Mouse (Mus musculus) ES-Bruce4 (cell line): ENCODE measurements around the gene Sgms2. TPM values are rescaled to one million over a fixed set of nuclear protein-coding genes. Genes with fewer than 3 reads are reported as not detected.

Source experiments
- H3K27ac ChIP-seq: 2 replicates; pipeline ENCODE4 v1.5.1; 2012; ENCODE audit warnings: low read length, inconsistent platforms; ENCODE audit not compliant: insufficient read depth
- H3K27me3 ChIP-seq: 2 replicates; pipeline ENCODE4 v1.6.1; 2012; ENCODE audit warnings: mild to moderate bottlenecking, low read length, inconsistent platforms; ENCODE audit not compliant: control insufficient read depth, poor library complexity, insufficient read depth, severe bottlenecking
- H3K36me3 ChIP-seq: 2 replicates; pipeline ENCODE4 v1.6.1; 2012; ENCODE audit warnings: inconsistent platforms, mild to moderate bottlenecking, low read length, moderate library complexity; ENCODE audit not compliant: control insufficient read depth, poor library complexity, insufficient read depth, severe bottlenecking
- H3K4me1 ChIP-seq: one replicate; pipeline ENCODE4 v1.8.1; 2011; ENCODE audit warnings: low read length; ENCODE audit not compliant: control insufficient read depth, insufficient read depth
- H3K4me3 ChIP-seq: 2 replicates; pipeline ENCODE4 v1.5.1; 2011; ENCODE audit warnings: low read depth, mild to moderate bottlenecking, low read length
- H3K9ac ChIP-seq: 2 replicates; pipeline ENCODE4 v1.6.1; 2012; ENCODE audit warnings: low read depth, mild to moderate bottlenecking, inconsistent platforms; ENCODE audit not compliant: poor library complexity, severe bottlenecking
- H3K9me3 ChIP-seq: replicated peaks from 2 replicates; pipeline ENCODE4 v1.6.1; 2012; ENCODE audit warnings: mild to moderate bottlenecking, low read length, inconsistent platforms; ENCODE audit not compliant: control insufficient read depth, poor library complexity, insufficient read depth, severe bottlenecking
- CTCF ChIP-seq: IDR thresholded peaks from one replicate; pipeline ENCODE4 v1.8.1; 2011; ENCODE audit warnings: low read depth, low read length
- EP300 ChIP-seq: IDR thresholded peaks from 2 replicates; pipeline ENCODE4 v1.6.1; 2011; ENCODE audit warnings: low read depth, low read length; ENCODE audit not compliant: insufficient read depth
- POLR2A ChIP-seq: IDR thresholded peaks from one replicate; pipeline ENCODE4 v1.8.1; 2011; ENCODE audit warnings: low read length; ENCODE audit not compliant: insufficient read depth
- polyA plus RNA-seq: library from polyadenylated mRNA; stranded (reverse); fragments of >200 nt; gene quantifications from 2 replicates; pipeline ENCODE4 v1.2.4, GENCODE M21; 2011; ENCODE audit warnings: low read depth; ENCODE audit not compliant: missing spikeins, insufficient read depth, insufficient read length

Gene Sgms2
- polyA plus RNA-seq, 1 experiment = 2.2 TPM

- TF ChIP-seq POLR2A = no peak
- TF ChIP-seq EP300 = no peak
- no peak for TF ChIP-seq CTCF
- H3K27me3 ChIP-seq = no peaks in the 10 kb centered on the region
- H3K4me1 ChIP-seq = no peaks in the 10 kb centered on the region
- H3K9me3 ChIP-seq = no peaks in the 10 kb centered on the region
- no peak overlapping the region for H3K27ac ChIP-seq
- H3K9ac ChIP-seq = no peak overlapping the region
- H3K4me3 ChIP-seq = no peak overlapping the region
- no peaks in the 10 kb centered on the region for H3K36me3 ChIP-seq
Observed at GRCm38 (mm10) chr3:131481976-131482712, 9.1 kb downstream of the Sgms2 start.

- Histone ChIP-seq H3K9ac (no peak overlapping the region), H3K27ac (no peak overlapping the region), H3K4me3 (no peak overlapping the region), H3K36me3 (no peaks in the 10 kb centered on the region), H3K27me3 (no peaks in the 10 kb centered on the region), H3K4me1 (no peaks in the 10 kb centered on the region), H3K9me3 (no peaks in the 10 kb centered on the region)
- TF ChIP-seq CTCF = peak; percentile 67
- no peak for TF ChIP-seq POLR2A
Observed at GRCm38 (mm10) chr3:131480659-131481058, 10.6 kb downstream of the Sgms2 start.

- no peak for TF ChIP-seq CTCF
- no peak for TF ChIP-seq POLR2A
- TF ChIP-seq EP300 = no peak
- H3K4me1 ChIP-seq = no peaks in the 10 kb centered on the region
- H3K4me3 ChIP-seq = no peak overlapping the region
- no peaks in the 10 kb centered on the region for H3K27me3 ChIP-seq
- no peak overlapping the region for H3K9ac ChIP-seq
- H3K9me3 ChIP-seq = no peaks in the 10 kb centered on the region
- no peaks in the 10 kb centered on the region for H3K36me3 ChIP-seq
- no peak overlapping the region for H3K27ac ChIP-seq
Observed at GRCm38 (mm10) chr3:131479415-131479814, 11.8 kb downstream of the Sgms2 start.

GRCm38 (mm10) chr3:131476002-131476401 lies 15.2 kb downstream of the Sgms2 start:
- Histone ChIP-seq H3K27ac (no peak overlapping the region), H3K9ac (no peak overlapping the region), H3K4me1 (no peaks in the 10 kb centered on the region), H3K4me3 (no peak overlapping the region), H3K9me3 (no peaks in the 10 kb centered on the region), H3K27me3 (no peaks in the 10 kb centered on the region), H3K36me3 (no peaks in the 10 kb centered on the region)
- TF ChIP-seq CTCF (no peak), EP300 (no peak), POLR2A (no peak)

GRCm38 (mm10) chr3:131474526-131474925 lies 16.7 kb downstream of the Sgms2 start:
- Histone ChIP-seq H3K4me3 (no peak overlapping the region), H3K9ac (no peak overlapping the region), H3K27ac (no peak overlapping the region), H3K36me3 (no peaks in the 10 kb centered on the region), H3K27me3 (no peaks in the 10 kb centered on the region), H3K9me3 (no peaks in the 10 kb centered on the region), H3K4me1 (no peaks in the 10 kb centered on the region)
- TF ChIP-seq CTCF (no peak), EP300 (no peak), POLR2A (no peak)

- no peaks in the 10 kb centered on the region for H3K4me1 ChIP-seq
- no peaks in the 10 kb centered on the region for H3K9me3 ChIP-seq
- no peaks in the 10 kb centered on the region for H3K36me3 ChIP-seq
- H3K27me3 ChIP-seq = no peaks in the 10 kb centered on the region
- no peak overlapping the region for H3K27ac ChIP-seq
- H3K9ac ChIP-seq = no peak overlapping the region
- TF ChIP-seq POLR2A (no peak), CTCF (no peak), EP300 (no peak)
- H3K4me3 ChIP-seq = no peak overlapping the region
Observed at GRCm38 (mm10) chr3:131473496-131473895, 17.7 kb downstream of the Sgms2 start.
